Mouse (Mus musculus): ENCODE measurements around the gene Prima1. TPM values are rescaled to one million over a fixed set of nuclear protein-coding genes. Genes with fewer than 3 reads are reported as not detected.

Prima1 gene
- polyA plus RNA-seq, 1 experiment from 2014 or later: 0.48 TPM

GRCm38 (mm10) chr12:103155406-103155805, 86.5 kb downstream of the Prima1 start:
- 0 out of 2 replicates have a peak, but pooled peaks cover 2% of the 10 kb centered on the region for H3K4me1 ChIP-seq (ENCODE audit: control insufficient read depth, insufficient read depth, low read length)
- H3K4me2 ChIP-seq (ENCODE audit: low read length): no peak overlapping the region
- ATAC-seq: peak; percentile 40; the same call in 1 of the 2 replicates
- 50% methylated on average over 3 of the region's 3 CpGs for WGBS
- no peak overlapping the region for H3K4me3 ChIP-seq (ENCODE audit: low read depth, low read length)
- H3K27me3 ChIP-seq (ENCODE audit: control insufficient read depth, insufficient read depth, low read depth, low read length): no peaks in the 10 kb centered on the region
- H3K36me3 ChIP-seq (ENCODE audit: control insufficient read depth, insufficient read depth, low read length): 0 out of 2 replicates have a peak, but pooled peaks cover 4% of the 10 kb centered on the region
- no peaks in the 10 kb centered on the region for H3K9me3 ChIP-seq (replicated peaks; ENCODE audit: control insufficient read depth, low read length, poor library complexity, severe bottlenecking)
- H3K27ac ChIP-seq (ENCODE audit: low read length): peak overlapping the region; percentile 15; the same call in 1 of the 2 replicates
- no peak overlapping the region for H3K9ac ChIP-seq (ENCODE audit: low read depth, low read length)

GRCm38 (mm10) chr12:103154927-103155326, 87.0 kb downstream of the Prima1 start:
- Histone ChIP-seq H3K27me3 (ENCODE audit: control insufficient read depth, insufficient read depth, low read depth, low read length) (no peaks in the 10 kb centered on the region), H3K9me3 (replicated peaks; ENCODE audit: control insufficient read depth, low read length, poor library complexity, severe bottlenecking) (no peaks in the 10 kb centered on the region), H3K4me2 (ENCODE audit: low read length) (no peak overlapping the region), H3K9ac (ENCODE audit: low read depth, low read length) (no peak overlapping the region), H3K27ac (ENCODE audit: low read length) (no peak overlapping the region), H3K4me1 (ENCODE audit: control insufficient read depth, insufficient read depth, low read length) (0 out of 2 replicates have a peak, but pooled peaks cover 2% of the 10 kb centered on the region), H3K4me3 (ENCODE audit: low read depth, low read length) (no peak overlapping the region), H3K36me3 (ENCODE audit: control insufficient read depth, insufficient read depth, low read length) (0 out of 2 replicates have a peak, but pooled peaks cover 4% of the 10 kb centered on the region)
- WGBS: 70% methylated on average over 2 of the region's 2 CpGs
- no peak for ATAC-seq

- peaks cover 26% of the 10 kb centered on the region for H3K36me3 ChIP-seq (ENCODE audit: control insufficient read depth, insufficient read depth, low read length)
Measured at GRCm38 (mm10) chr12:103150247-103150646, 91.7 kb downstream of the Prima1 start.

More at GRCm38 (mm10) chr12:103150247-103150646, 91.7 kb downstream of the Prima1 start:
- H3K27me3 ChIP-seq (ENCODE audit: control insufficient read depth, insufficient read depth, low read depth, low read length): no peaks in the 10 kb centered on the region
- no peak for ATAC-seq
- H3K9me3 ChIP-seq (replicated peaks; ENCODE audit: control insufficient read depth, low read length, poor library complexity, severe bottlenecking): no peaks in the 10 kb centered on the region; the same call in 1 of the 2 replicates
- no peaks in the 10 kb centered on the region for H3K4me1 ChIP-seq (ENCODE audit: control insufficient read depth, insufficient read depth, low read length)
- no peak overlapping the region for H3K4me3 ChIP-seq (ENCODE audit: low read depth, low read length)
- no peak overlapping the region for H3K27ac ChIP-seq (ENCODE audit: low read length)
- 76% methylated on average over 2 of the region's 2 CpGs for WGBS
- H3K4me2 ChIP-seq (ENCODE audit: low read length): no peak overlapping the region
- no peak overlapping the region for H3K9ac ChIP-seq (ENCODE audit: low read depth, low read length)

Other genes with a start within 250 kb of the Prima1 start
- 5.3 and 7.7 TPM in 2 replicates for gene Fam181a, start 68.8 kb upstream of the Prima1 start, polyA plus RNA-seq (2015; fragmentation: Nextera tagmentation; extraction: Ambion mirVana)
- gene Asb2, start 113.9 kb upstream of the Prima1 start, polyA plus RNA-seq (2015; fragmentation: Nextera tagmentation; extraction: Ambion mirVana): 0.80 and 0.82 TPM in 2 replicates
- 23.5 and 24.4 TPM in 2 replicates for gene Otub2, start 146.5 kb upstream of the Prima1 start, polyA plus RNA-seq (2015; fragmentation: Nextera tagmentation; extraction: Ambion mirVana)
- 1.2 and 1.4 TPM in 2 replicates for gene 9330161L09Rik, start 165.7 kb upstream of the Prima1 start, polyA plus RNA-seq (2015; fragmentation: Nextera tagmentation; extraction: Ambion mirVana)
- 150 and 155 TPM in 2 replicates for gene Ddx24, start 183.7 kb upstream of the Prima1 start, polyA plus RNA-seq (2015; fragmentation: Nextera tagmentation; extraction: Ambion mirVana)
- 10.0 and 12.3 TPM in 2 replicates for gene Ifi27, start 192.1 kb upstream of the Prima1 start, polyA plus RNA-seq (2015; fragmentation: Nextera tagmentation; extraction: Ambion mirVana)
- 1.6 and 2.3 TPM in 2 replicates for gene Ifi27l2a, start 201.5 kb upstream of the Prima1 start, polyA plus RNA-seq (2015; fragmentation: Nextera tagmentation; extraction: Ambion mirVana)
- gene Ifi27l2b, start 215.1 kb upstream of the Prima1 start, polyA plus RNA-seq (2015; fragmentation: Nextera tagmentation; extraction: Ambion mirVana): not detected in 2 replicates